Mouse (Mus musculus) forebrain, embryonic 15.5 days (tissue): Measurements from ENCODE around the gene Tbca. TPM values are rescaled to one million over a fixed set of nuclear protein-coding genes. Genes with fewer than 3 reads are reported as not detected.
A peak's percentile ranks its signal among the peaks of the same experiment; 100 is the strongest.

ENCODE experiments used
- ATAC-seq: fragments of 200-750 bp; cut with Nextera tagmentation; replicated peaks from 2 replicates; pipeline ENCODE4 v1.8.0; 2017; ENCODE audit warnings: mild to moderate bottlenecking, moderate TSS enrichment, moderate library complexity
- H3K27ac ChIP-seq: fragments of 300-500 bp; sonication (generic); replicated peaks from 2 replicates; pipeline ENCODE4 v1.5.1; 2015; ENCODE audit warnings: mild to moderate bottlenecking, inconsistent platforms
- H3K27me3 ChIP-seq: fragments of 300-500 bp; sonication (generic); 2 replicates; pipeline ENCODE4 v1.6.1; 2015; ENCODE audit warnings: inconsistent platforms
- H3K36me3 ChIP-seq: fragments of 300-500 bp; sonication (generic); 2 replicates; pipeline ENCODE4 v1.6.1; 2015; ENCODE audit warnings: mild to moderate bottlenecking, inconsistent platforms
- H3K4me1 ChIP-seq: fragments of 300-500 bp; sonication (generic); 2 replicates; pipeline ENCODE4 v1.6.1; 2015; ENCODE audit warnings: inconsistent platforms
- H3K4me2 ChIP-seq: fragments of 300-500 bp; sonication (generic); replicated peaks from 2 replicates; pipeline ENCODE4 v1.6.1; 2015; ENCODE audit warnings: mild to moderate bottlenecking, inconsistent platforms
- H3K4me3 ChIP-seq: fragments of 300-500 bp; sonication (generic); 2 replicates; pipeline ENCODE4 v1.5.1; 2015; ENCODE audit warnings: mild to moderate bottlenecking, inconsistent platforms
- H3K9ac ChIP-seq: fragments of 300-500 bp; sonication (generic); replicated peaks from 2 replicates; pipeline ENCODE4 v1.6.1; 2015; ENCODE audit warnings: mild to moderate bottlenecking, inconsistent platforms
- H3K9me3 ChIP-seq: fragments of 300-500 bp; sonication (generic); 2 replicates; pipeline ENCODE4 v1.6.1; 2016; ENCODE audit warnings: inconsistent platforms
- WGBS: fragments of 180-500 bp; shearing (Covaris S2); methylation state at CpG from one replicate; pipeline ENCODE4 v1.1.7; 2015; ENCODE audit warnings: mixed read lengths; 5-methylcytosine and 5-hydroxymethylcytosine counted together
- polyA plus RNA-seq: library from polyadenylated mRNA; unstranded; fragments of >200 nt; fragmentation: Nextera tagmentation; extraction: Ambion mirVana; gene quantifications from 2 replicates; pipeline ENCODE4 v1.2.1, GENCODE M21; 2015

The Tbca gene
- polyA plus RNA-seq = 269 and 282 TPM in 2 replicates

DNA sequence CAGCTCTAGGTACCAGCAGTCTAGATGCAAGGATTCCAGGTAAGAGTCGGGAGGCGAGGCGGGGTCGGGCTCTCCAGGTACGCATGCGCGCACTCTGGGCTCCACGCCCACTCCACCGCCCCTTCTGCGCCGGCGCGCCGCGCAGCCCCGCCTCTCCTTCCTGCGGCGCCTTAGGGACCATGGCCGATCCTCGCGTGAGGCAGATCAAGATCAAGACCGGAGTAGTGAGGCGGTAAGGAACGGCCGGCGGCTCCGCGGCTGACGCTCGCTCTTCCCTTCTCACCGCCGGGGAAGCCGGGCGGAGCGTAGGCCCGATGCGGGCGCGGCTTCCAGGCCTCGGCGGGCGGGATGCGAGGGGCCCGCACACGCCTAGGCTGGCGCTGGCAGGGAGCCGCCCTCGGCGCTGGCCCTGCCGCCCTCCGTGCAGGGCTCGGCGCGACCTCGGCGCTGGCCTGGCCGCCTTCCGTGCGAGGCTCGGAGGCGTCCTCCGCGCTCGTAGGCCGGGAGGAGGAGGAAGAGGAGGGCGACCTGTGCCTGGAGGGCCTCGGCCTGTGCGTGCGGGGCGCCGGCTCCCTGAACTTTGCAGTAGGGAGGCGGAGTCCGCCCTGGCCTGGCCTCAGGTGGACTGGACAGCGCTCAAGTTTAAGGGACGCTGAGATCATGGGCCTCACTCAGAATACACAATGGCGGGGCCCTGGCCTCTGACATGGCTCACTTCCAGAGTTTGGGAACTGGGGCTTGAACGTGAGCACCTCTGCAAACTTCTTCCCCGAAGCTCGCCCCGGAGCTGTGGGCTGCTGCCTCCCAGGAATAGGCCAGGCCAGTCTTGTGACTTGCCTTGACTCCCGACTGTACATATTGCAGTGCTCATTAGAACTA lies at the start of gene Tbca:
Gene Tbca, plus strand, starts transcription at position 140 of the 879 bp plus-strand sequence.
- H3K9ac ChIP-seq = peak within 1 kb of the TSS; percentile 90
- H3K4me1 ChIP-seq = peaks cover 12% of the 10 kb centered on the region
- no peaks in the 10 kb centered on the region for H3K36me3 ChIP-seq
- peak; percentile 97 for ATAC-seq
- H3K4me2 ChIP-seq = peak within 1 kb of the TSS; percentile 76
- peak within 1 kb of the TSS; percentile 76 for H3K4me3 ChIP-seq
- under 1% methylated on average over 80 of the region's 81 CpGs for WGBS
- no peaks in the 10 kb centered on the region for H3K9me3 ChIP-seq
- H3K27me3 ChIP-seq = peaks cover 3% of the 10 kb centered on the region; the same call in 1 of the 2 replicates
- peak within 1 kb of the TSS; percentile 82 for H3K27ac ChIP-seq

DNA sequence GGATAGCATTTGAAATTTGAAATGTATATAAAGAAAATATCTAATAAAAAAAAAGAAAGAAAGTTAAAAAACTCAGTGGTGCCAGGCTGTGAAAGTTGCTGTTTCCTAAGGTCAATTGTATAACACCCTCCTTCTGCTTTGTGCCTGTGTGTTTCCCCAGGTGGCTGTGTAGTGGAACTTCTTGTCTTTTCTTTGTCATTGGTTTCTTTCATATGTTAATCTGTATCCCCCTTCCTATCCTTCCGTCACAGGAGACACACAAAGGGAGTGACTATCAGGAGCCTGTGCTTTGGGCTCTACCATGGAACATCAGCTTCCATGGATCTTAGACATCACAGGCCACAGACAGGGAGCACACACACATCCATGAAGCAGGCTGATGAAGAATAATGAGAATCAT lies 43.5 kb upstream of the Tbca start:
- H3K27ac ChIP-seq = no peak overlapping the region
- H3K9me3 ChIP-seq = no peaks in the 10 kb centered on the region
- WGBS = 7% methylated on average over 1 of the region's 1 CpGs
- no peaks in the 10 kb centered on the region for H3K27me3 ChIP-seq
- H3K9ac ChIP-seq = no peak overlapping the region
- H3K4me1 ChIP-seq = no peaks in the 10 kb centered on the region
- H3K4me3 ChIP-seq = no peak overlapping the region
- H3K36me3 ChIP-seq = no peaks in the 10 kb centered on the region
- H3K4me2 ChIP-seq = no peak overlapping the region
- ATAC-seq = no peak

DNA sequence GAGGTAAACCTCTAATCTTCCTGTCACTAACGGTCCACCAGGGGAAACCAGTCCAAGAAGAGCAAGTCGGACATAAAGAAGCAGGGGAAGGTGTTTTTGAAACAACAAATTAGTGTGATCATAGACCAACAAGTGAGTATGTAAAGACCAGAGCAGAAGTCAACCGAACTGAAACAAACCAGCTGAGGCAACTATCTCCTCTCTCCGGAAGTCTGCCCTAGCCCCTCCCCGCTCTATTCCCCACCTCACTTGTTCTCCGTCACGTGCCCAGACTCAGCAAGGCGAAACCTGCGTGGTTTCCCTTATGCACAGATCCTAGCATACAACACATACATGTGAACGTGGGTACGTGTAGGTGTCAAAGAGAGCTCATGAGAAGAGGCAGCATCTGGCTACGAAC lies 22.9 kb upstream of the Tbca start:
- Histone ChIP-seq H3K4me1 (no peaks in the 10 kb centered on the region), H3K4me2 (no peak overlapping the region), H3K27ac (no peak overlapping the region), H3K9me3 (no peaks in the 10 kb centered on the region), H3K27me3 (no peaks in the 10 kb centered on the region), H3K4me3 (no peak overlapping the region), H3K9ac (no peak overlapping the region), H3K36me3 (no peaks in the 10 kb centered on the region)
- no peak for ATAC-seq
- whole genome bisulfite sequencing = 88% methylated on average over 12 of the region's 12 CpGs

DNA sequence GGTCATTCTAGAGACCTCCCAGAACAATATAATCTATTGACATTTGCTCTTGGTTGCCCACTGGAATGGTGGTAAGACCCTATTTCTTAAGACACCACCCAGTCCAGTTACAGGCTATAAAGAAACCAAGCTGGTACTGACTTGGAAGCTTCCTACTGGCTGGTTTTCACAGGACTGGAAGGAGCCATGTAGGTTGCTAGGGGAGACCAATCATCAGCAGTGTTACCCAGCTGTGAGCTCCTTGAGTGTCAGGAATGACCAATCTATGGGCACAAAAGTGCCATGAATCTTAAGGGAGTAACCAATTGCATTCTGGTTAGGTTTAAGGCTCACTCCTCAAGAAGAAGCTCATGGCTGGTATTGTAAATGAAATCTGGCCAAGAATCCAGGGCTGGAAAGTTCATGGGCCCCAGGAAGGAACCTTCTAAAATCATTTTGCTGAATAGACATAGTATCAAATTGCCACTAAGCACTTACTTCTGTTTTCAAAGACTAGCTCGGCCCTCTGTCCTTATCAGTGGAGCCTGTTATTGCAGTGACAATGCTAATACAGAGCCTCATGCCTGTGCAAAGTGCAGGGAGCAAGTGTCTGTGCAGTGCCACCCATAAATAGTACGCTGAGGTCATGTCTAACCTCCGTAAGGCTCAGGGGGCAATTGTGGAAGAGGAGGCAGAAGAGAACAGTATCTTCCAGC lies 20.1 kb upstream of the Tbca start:
- Histone ChIP-seq H3K4me2 (no peak overlapping the region), H3K27me3 (no peaks in the 10 kb centered on the region), H3K27ac (no peak overlapping the region), H3K36me3 (no peaks in the 10 kb centered on the region), H3K9ac (no peak overlapping the region), H3K9me3 (no peaks in the 10 kb centered on the region), H3K4me3 (no peak overlapping the region), H3K4me1 (no peaks in the 10 kb centered on the region)
- ATAC-seq = no peak
- 86% methylated on average over 3 of the region's 3 CpGs for WGBS

DNA sequence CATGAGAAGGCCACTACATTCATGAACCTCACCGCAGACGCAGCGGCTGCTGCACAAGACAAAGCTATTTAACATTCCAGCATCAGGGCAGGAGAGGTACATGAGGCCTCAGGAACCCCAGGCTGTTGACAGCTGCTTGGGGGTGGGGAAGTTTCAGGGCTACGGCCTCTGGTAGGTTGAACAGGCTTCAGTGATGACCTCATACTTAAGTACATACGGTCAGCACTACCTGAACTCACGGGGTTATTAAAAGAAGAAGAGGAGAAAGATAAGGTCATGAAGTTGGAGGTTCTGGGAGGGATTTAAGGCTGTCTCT lies 19.6 kb upstream of the Tbca start:
- H3K4me3 ChIP-seq = no peak overlapping the region
- ATAC-seq = no peak
- no peak overlapping the region for H3K27ac ChIP-seq
- H3K9me3 ChIP-seq = no peaks in the 10 kb centered on the region
- H3K4me1 ChIP-seq = no peaks in the 10 kb centered on the region
- WGBS = 85% methylated on average over 6 of the region's 6 CpGs
- H3K36me3 ChIP-seq = no peaks in the 10 kb centered on the region
- H3K27me3 ChIP-seq = no peaks in the 10 kb centered on the region
- H3K9ac ChIP-seq = no peak overlapping the region
- H3K4me2 ChIP-seq = no peak overlapping the region

DNA sequence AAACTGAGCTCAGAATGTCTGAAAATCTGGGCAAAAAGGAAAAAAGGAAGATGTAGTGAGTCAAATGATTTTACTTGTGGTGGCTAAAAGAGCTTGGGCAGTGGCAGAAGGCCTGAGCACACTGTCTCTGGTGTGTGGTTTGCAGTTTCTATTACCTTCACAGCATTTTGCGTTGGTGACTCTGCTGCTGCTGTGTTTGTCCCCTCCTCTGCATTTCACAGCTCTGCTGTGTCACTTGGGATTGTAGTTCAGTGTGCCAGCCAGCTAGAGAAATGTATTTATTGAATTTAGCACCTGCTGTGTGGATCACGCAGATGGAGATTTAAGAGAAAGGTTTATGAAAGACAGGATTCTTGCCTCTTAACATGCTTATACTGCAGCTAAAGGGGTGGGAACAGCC lies 1.8 kb upstream of the Tbca start:
- WGBS = 70% methylated on average over 2 of the region's 2 CpGs
- Histone ChIP-seq H3K27ac (no peak overlapping the region), H3K9ac (no peak overlapping the region), H3K36me3 (no peaks in the 10 kb centered on the region), H3K4me3 (no peak overlapping the region), H3K9me3 (no peaks in the 10 kb centered on the region), H3K4me2 (no peak overlapping the region), H3K27me3 (peaks cover 3% of the 10 kb centered on the region; the same call in 1 of the 2 replicates), H3K4me1 (peaks cover 12% of the 10 kb centered on the region)
- no peak for ATAC-seq

DNA sequence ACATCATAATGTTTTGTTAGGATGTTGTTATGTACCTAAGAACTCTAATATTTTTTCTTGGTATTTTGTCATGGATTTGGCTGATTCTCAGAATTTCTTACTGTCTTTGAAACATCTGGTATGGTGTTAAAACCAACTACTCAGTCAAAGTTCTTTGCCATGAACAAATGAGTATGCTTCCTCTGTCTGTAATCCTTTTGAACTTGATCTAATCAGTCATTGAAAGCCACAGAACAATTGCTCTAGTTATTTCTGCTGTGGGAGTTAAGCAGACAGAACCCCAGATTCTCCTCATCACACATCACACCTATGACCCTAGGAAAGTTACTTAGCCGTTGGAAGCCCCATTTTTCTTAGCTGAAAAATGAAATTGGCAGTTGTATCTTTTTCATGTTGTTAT lies 6.0 kb downstream of the Tbca start:
- H3K4me1 ChIP-seq = peaks cover 6% of the 10 kb centered on the region
- H3K27me3 ChIP-seq = no peaks in the 10 kb centered on the region
- no peaks in the 10 kb centered on the region for H3K9me3 ChIP-seq
- H3K27ac ChIP-seq = no peak overlapping the region
- H3K36me3 ChIP-seq = no peaks in the 10 kb centered on the region
- no peak overlapping the region for H3K9ac ChIP-seq
- H3K4me3 ChIP-seq = no peak overlapping the region
- no peak for ATAC-seq
- WGBS = 73% methylated on average over 1 of the region's 1 CpGs
- no peak overlapping the region for H3K4me2 ChIP-seq

DNA sequence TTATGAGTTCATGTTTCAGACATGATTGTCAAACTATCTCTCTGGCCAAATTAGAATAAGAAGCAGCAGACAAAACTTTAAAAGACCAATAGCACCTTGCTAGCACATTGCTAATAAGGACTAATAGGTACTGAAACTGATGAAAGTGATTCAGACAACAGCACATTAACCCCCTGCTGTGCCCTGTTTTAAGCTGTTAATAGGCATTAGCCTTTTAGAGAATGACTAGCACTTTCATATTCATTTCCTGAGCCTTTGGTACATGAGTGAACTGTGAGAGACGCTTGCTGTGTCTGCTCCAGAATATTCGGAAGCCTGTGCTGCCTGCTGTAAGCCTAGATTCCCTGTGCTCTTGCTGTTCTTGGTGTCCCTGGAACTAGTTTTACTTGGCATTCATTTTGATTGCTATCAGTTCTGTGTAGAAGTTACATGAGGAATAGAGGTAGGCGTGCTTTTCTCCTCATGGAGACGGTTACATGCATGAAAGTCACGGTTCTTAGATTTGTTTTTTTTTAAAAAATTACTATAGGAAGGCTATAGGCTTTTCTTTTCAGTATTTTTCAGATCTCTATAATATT lies 14.9 kb downstream of the Tbca start:
- Histone ChIP-seq H3K27ac (no peak overlapping the region), H3K4me2 (no peak overlapping the region), H3K4me1 (0 out of 2 replicates have a peak, but pooled peaks cover 3% of the 10 kb centered on the region), H3K36me3 (no peaks in the 10 kb centered on the region), H3K27me3 (no peaks in the 10 kb centered on the region), H3K9ac (no peak overlapping the region), H3K9me3 (no peaks in the 10 kb centered on the region), H3K4me3 (no peak overlapping the region)
- 58% methylated on average over 5 of the region's 5 CpGs for WGBS
- ATAC-seq = no peak

DNA sequence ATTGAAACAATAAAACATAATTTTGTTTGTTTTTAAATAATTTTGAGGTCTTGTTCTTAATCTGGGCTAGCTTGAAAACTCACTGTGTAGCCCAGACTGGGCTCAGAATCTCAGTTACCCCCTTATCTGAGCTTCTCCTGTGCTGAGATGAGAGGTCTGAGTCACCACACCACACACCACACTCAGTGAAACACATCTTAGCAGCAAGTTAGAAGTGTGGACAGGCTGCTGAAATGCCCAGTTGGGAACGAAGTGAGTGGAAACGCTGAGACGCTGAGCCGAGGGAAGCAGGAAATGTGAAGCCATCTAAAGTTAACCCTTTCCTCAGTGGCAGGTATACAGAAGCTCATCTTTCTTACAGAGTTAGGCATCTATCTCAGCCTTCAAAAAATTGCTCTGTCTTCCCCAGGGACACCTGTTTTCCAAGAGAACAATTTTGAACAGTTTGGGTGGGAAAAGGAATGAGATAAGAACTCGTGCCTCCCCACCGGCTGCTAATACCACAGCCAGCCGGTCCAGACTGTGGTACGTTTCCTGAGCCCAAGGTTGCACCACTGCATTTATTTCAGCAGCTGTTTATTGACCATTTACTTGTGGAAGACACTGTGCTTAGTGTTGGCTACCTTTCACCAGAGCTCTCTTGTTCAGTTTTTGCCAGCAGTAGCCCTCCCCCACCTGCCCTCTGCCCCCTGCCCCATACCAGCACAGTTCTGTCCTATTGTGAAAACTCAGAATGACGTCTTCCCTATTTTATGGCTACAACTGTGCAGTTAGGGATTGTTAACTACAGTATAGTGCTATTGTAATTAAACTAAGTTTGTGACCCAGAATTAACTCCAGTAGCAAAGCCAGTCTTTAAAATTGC lies 17.8 kb downstream of the Tbca start:
- Histone ChIP-seq H3K9me3 (no peaks in the 10 kb centered on the region), H3K27ac (no peak overlapping the region), H3K27me3 (no peaks in the 10 kb centered on the region), H3K36me3 (no peaks in the 10 kb centered on the region), H3K9ac (no peak overlapping the region), H3K4me1 (0 out of 2 replicates have a peak, but pooled peaks cover 3% of the 10 kb centered on the region), H3K4me2 (no peak overlapping the region), H3K4me3 (no peak overlapping the region)
- no peak for ATAC-seq
- 40% methylated on average over 9 of the region's 9 CpGs for WGBS

DNA sequence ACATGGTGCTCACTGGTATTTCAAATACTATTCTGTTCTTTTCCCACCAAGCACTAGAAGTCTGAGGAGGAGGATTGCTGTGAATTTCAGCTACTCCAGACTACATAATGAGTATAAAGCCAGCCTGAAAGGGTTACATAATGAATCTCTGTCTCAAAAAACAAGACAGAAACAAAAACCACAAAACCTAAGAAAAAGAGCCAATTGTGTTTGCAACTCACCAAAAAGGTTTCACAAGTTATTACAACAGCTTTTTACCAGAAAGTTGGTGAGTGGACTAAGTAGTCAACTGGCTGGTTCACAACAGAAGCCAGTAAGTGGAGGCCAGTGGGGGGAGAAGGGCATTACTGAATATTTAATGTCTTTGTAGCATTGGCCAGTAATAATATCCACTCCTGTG lies 19.9 kb downstream of the Tbca start:
- Histone ChIP-seq H3K36me3 (no peaks in the 10 kb centered on the region), H3K4me3 (no peak overlapping the region), H3K9me3 (no peaks in the 10 kb centered on the region), H3K4me1 (0 out of 2 replicates have a peak, but pooled peaks cover 3% of the 10 kb centered on the region), H3K9ac (no peak overlapping the region), H3K4me2 (no peak overlapping the region), H3K27me3 (no peaks in the 10 kb centered on the region), H3K27ac (no peak overlapping the region)
- no peak for ATAC-seq

DNA sequence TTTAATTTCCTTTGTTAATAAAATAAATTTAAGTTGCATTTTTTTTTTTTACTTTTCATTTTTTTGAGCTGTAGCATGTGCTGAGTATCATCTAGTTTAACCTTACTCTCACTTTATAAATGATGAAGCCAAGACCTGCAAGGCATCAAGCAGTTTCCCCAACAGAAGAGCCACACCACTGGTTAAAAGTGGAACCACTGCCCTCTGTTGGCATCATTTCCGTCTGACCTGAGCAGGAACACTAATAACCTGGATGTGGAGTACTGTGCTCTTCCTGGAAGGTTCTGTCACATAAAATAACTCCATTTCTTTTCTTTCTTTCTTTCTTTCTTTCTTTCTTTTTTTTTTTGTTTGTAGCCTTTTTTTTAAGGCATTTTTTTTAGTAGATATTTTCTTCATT lies 21.0 kb downstream of the Tbca start:
- no peak overlapping the region for H3K27ac ChIP-seq
- no peak overlapping the region for H3K4me3 ChIP-seq
- no peak overlapping the region for H3K9ac ChIP-seq
- H3K4me2 ChIP-seq = no peak overlapping the region
- no peak for ATAC-seq
- H3K4me1 ChIP-seq = 0 out of 2 replicates have a peak, but pooled peaks cover 3% of the 10 kb centered on the region
- H3K36me3 ChIP-seq = no peaks in the 10 kb centered on the region
- no peaks in the 10 kb centered on the region for H3K9me3 ChIP-seq
- no peaks in the 10 kb centered on the region for H3K27me3 ChIP-seq
- 60% methylated on average over 1 of the region's 1 CpGs for WGBS
